ENCODE assay signal across 7 mouse cellular contexts in genomic region chr12:99965203-99966115, GRCm38 (mm10). TPM values are rescaled to one million over a fixed set of nuclear protein-coding genes. Genes with fewer than 3 reads are reported as not detected.
A peak's percentile ranks its signal among the peaks of the same experiment; 100 is the strongest.
DNase-seq lines count a peak whose midpoint lies in the region; ATAC-seq and TF ChIP-seq lines count a peak whose summit lies in the region.

No protein-coding gene starts in this region.

- peak overlapping the region; percentile 51 for H3K4me3 ChIP-seq in intestine, embryonic 15.5 days (replicated peaks)
- peak overlapping the region; percentile 49 for H3K4me3 ChIP-seq in lung, embryonic 14.5 days (ENCODE audit: low read depth, low read length)
- H3K4me3 ChIP-seq in neural tube, embryonic 14.5 days (ENCODE audit: low read depth, low read length) = peak overlapping the region; percentile 52

- DNase-seq in urinary bladder, adult 2 months (ENCODE audit: low spot score) = peak; percentile 29
- DNase-seq in urinary bladder, postnatal 10 days (ENCODE audit: low spot score) = no peak
- peak; percentile 28 to 44 for DNase-seq in cerebellum, postnatal 14 days
- peak; percentile 30 to 39 for DNase-seq in gastrocnemius, postnatal 36 days
- DNase-seq in lung, embryonic 14.5 days = peak; percentile 63

- no peak for TF ChIP-seq CTCF in lung, embryonic 14.5 days (IDR thresholded peaks at IDR 0.05; ENCODE audit: low read depth)

- H3K9me3 ChIP-seq in intestine, embryonic 15.5 days = no peaks in the 10 kb centered on the region
- H3K9me3 ChIP-seq in lung, embryonic 14.5 days (ENCODE audit: low read depth, low read length) = no peaks in the 10 kb centered on the region
- H3K9me3 ChIP-seq in neural tube, embryonic 14.5 days (ENCODE audit: control insufficient read depth, low read length) = no peaks in the 10 kb centered on the region

- no peaks in the 10 kb centered on the region for H3K36me3 ChIP-seq in intestine, embryonic 15.5 days
- H3K36me3 ChIP-seq in lung, embryonic 14.5 days (ENCODE audit: insufficient read depth) = no peaks in the 10 kb centered on the region
- H3K36me3 ChIP-seq in neural tube, embryonic 14.5 days (ENCODE audit: control insufficient read depth, insufficient read depth, low read length) = no peaks in the 10 kb centered on the region

- H3K27ac ChIP-seq in intestine, embryonic 15.5 days = no peak overlapping the region
- H3K27ac ChIP-seq in lung, embryonic 14.5 days (ENCODE audit: low read depth) = no peak overlapping the region
- no peak overlapping the region for H3K27ac ChIP-seq in neural tube, embryonic 14.5 days (ENCODE audit: low read depth, low read length)

- peak overlapping the region; percentile 98 for H3K4me2 ChIP-seq in intestine, embryonic 15.5 days (replicated peaks)
- H3K4me2 ChIP-seq in lung, embryonic 14.5 days = peak overlapping the region; percentile 86
- H3K4me2 ChIP-seq in neural tube, embryonic 14.5 days (ENCODE audit: low read depth, low read length) = peak overlapping the region; percentile 96

- peak; percentile 63 for ATAC-seq in intestine, embryonic 15.5 days
- peak; percentile 43 for ATAC-seq in lung, embryonic 14.5 days (ENCODE audit: insufficient read depth)
- peak; percentile 52 for ATAC-seq in neural tube, embryonic 14.5 days (ENCODE audit: low read depth)

- under 1% methylated on average over 77 of the region's 77 CpGs for WGBS in intestine, embryonic 15.5 days
- WGBS in lung, embryonic 14.5 days = under 1% methylated on average over 77 of the region's 77 CpGs
- WGBS in neural tube, embryonic 14.5 days = under 1% methylated on average over 70 of the region's 77 CpGs

- intact Hi-C loops in gastrocnemius, postnatal 36 days (cut with DNase I) = loop anchor here (5.0 to 10.0 kb wide), 2 partner anchors 142 to 881 kb away; no protein-coding TSS in a partner anchor

- peaks cover 66% of the 10 kb centered on the region for H3K27me3 ChIP-seq in intestine, embryonic 15.5 days (replicated peaks)
- peaks cover 71% of the 10 kb centered on the region for H3K27me3 ChIP-seq in lung, embryonic 14.5 days (ENCODE audit: insufficient read depth, low read length)
- H3K27me3 ChIP-seq in neural tube, embryonic 14.5 days (ENCODE audit: control insufficient read depth, insufficient read depth, low read length) = peaks cover 50% of the 10 kb centered on the region

- peak overlapping the region; percentile 34 for H3K9ac ChIP-seq in intestine, embryonic 15.5 days
- peak overlapping the region; percentile 56 for H3K9ac ChIP-seq in lung, embryonic 14.5 days
- peak overlapping the region; percentile 47 for H3K9ac ChIP-seq in neural tube, embryonic 14.5 days (replicated peaks; ENCODE audit: low read depth, low read length)

- peaks cover 26% of the 10 kb centered on the region for H3K4me1 ChIP-seq in intestine, embryonic 15.5 days (replicated peaks)
- peaks cover 10% of the 10 kb centered on the region; the same call in 1 of the 2 replicates for H3K4me1 ChIP-seq in lung, embryonic 14.5 days (ENCODE audit: insufficient read depth)
- peaks cover 15% of the 10 kb centered on the region; the same call in 1 of the 2 replicates for H3K4me1 ChIP-seq in neural tube, embryonic 14.5 days (ENCODE audit: control insufficient read depth, insufficient read depth, low read length)

RNA-seq across cellular contexts. Expression of gene Kcnk13, which starts 1.2 kb away (rescaled TPM):
- 0.65 and 0.92 TPM in 2 replicates for polyA plus RNA-seq in urinary bladder, adult 2 months (2012; rRNA removed)
- total RNA-seq in gastrocnemius, postnatal 36 days (2021) = under 1 TPM; 0.10 to 0.47 TPM
- 0.53 and 0.72 TPM in 2 replicates for polyA plus RNA-seq in intestine, embryonic 15.5 days (2015; fragmentation: Nextera tagmentation; extraction: Ambion mirVana)
- polyA plus RNA-seq in lung, embryonic 14.5 days (2014; fragmentation: Nextera tagmentation; extraction: Ambion mirVana) = 2.7 and 3.6 TPM in 2 replicates
- 0.40 and 0.55 TPM in 2 replicates for polyA plus RNA-seq in neural tube, embryonic 14.5 days (2014; fragmentation: Nextera tagmentation; extraction: Ambion mirVana)
